Mouse (Mus musculus) lung, embryonic 15.5 days (tissue): Measurements from ENCODE around the gene Zfp598. TPM values are rescaled to one million over a fixed set of nuclear protein-coding genes. Genes with fewer than 3 reads are reported as not detected.
"Not testable (repeated sequence)": the region's sequence is repeated elsewhere in the genome, so short reads cannot be mapped to it uniquely, and the experiment has no call there.

Experiments used
- ATAC-seq: fragments of 200-750 bp; cut with Nextera tagmentation; 2 replicates; pipeline ENCODE4 v1.8.0; 2017; ENCODE audit warnings: moderate number of reproducible peaks, borderline replicate concordance; ENCODE audit not compliant: low FRiP score, low TSS enrichment; ENCODE audit errors: extremely low read depth
- H3K27ac ChIP-seq: fragments of 300-500 bp; sonication (generic); 2 replicates; pipeline ENCODE4 v1.5.1; 2015; ENCODE audit warnings: moderate library complexity, mild to moderate bottlenecking, inconsistent platforms
- H3K27me3 ChIP-seq: fragments of 300-500 bp; sonication (generic); 2 replicates; pipeline ENCODE4 v1.6.1; 2015; ENCODE audit warnings: inconsistent platforms
- H3K36me3 ChIP-seq: fragments of 300-500 bp; sonication (generic); 2 replicates; pipeline ENCODE4 v1.6.1; 2015; ENCODE audit warnings: inconsistent platforms
- H3K4me1 ChIP-seq: fragments of 300-500 bp; sonication (generic); 2 replicates; pipeline ENCODE4 v1.6.1; 2015; ENCODE audit warnings: inconsistent platforms
- H3K4me2 ChIP-seq: fragments of 300-500 bp; sonication (generic); 2 replicates; pipeline ENCODE4 v1.6.1; 2015; ENCODE audit warnings: inconsistent platforms, mild to moderate bottlenecking, moderate library complexity
- H3K4me3 ChIP-seq: fragments of 300-500 bp; sonication (generic); 2 replicates; pipeline ENCODE4 v1.5.1; 2015; ENCODE audit warnings: mild to moderate bottlenecking, inconsistent platforms
- H3K9ac ChIP-seq: fragments of 300-500 bp; sonication (generic); 2 replicates; pipeline ENCODE4 v1.6.1; 2015; ENCODE audit warnings: inconsistent platforms
- H3K9me3 ChIP-seq: fragments of 300-500 bp; sonication (generic); 2 replicates; pipeline ENCODE4 v1.6.1; 2016; ENCODE audit warnings: inconsistent platforms
- WGBS: fragments of 180-500 bp; shearing (Covaris S2); methylation state at CpG from one replicate; pipeline ENCODE4 v1.1.7; 2015; 5-methylcytosine and 5-hydroxymethylcytosine counted together
- polyA plus RNA-seq: library from polyadenylated mRNA; unstranded; fragments of >200 nt; fragmentation: Nextera tagmentation; extraction: Ambion mirVana; gene quantifications from 2 replicates; pipeline ENCODE4 v1.2.1, GENCODE M21; 2015

Gene Zfp598
- polyA plus RNA-seq, 1 experiment from 2014 or later = 22.2 TPM

DNA sequence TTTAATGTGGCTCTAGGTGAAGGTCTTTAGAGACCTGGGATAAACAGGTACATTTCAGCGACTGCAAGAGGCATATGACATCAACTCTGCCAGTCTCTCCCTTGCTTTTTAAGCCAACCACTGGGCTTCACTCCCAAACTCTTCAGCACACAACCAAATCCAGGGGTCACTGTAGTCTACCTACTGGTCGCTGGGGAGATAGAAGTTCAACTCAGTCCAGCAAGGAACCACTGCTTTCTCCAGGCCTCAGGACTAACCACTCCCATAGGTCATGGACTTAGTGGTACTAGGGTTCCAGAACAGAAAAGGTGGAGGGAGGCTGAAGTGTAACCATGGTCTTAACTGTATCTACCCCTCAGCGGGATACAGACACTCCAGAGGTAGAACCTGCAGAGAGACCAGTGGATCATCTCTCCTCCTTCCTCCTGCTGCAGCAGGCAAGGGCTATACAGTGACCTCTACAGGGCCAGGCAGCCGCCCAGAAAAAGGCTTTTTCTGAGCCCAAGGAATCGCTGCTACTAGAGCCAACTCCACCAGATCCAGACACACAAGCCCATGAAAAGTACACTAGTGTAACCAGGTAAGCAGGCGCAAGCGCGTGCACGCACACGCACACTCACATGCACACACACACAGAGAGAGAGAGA is 20.6 kb upstream of the Zfp598 start:
- ATAC-seq = no peak
- Histone ChIP-seq H3K36me3 (no peaks in the 10 kb centered on the region), H3K9ac (peak overlapping the region; percentile 90; the same call in 1 of the 2 replicates), H3K4me3 (peak overlapping the region; percentile 88), H3K4me2 (peak overlapping the region; percentile 98), H3K27me3 (no peaks in the 10 kb centered on the region), H3K4me1 (peaks cover 51% of the 10 kb centered on the region), H3K27ac (peak overlapping the region; percentile 76; the same call in 1 of the 2 replicates), H3K9me3 (no peaks in the 10 kb centered on the region)
- 66% methylated on average over 10 of the region's 10 CpGs for WGBS

DNA sequence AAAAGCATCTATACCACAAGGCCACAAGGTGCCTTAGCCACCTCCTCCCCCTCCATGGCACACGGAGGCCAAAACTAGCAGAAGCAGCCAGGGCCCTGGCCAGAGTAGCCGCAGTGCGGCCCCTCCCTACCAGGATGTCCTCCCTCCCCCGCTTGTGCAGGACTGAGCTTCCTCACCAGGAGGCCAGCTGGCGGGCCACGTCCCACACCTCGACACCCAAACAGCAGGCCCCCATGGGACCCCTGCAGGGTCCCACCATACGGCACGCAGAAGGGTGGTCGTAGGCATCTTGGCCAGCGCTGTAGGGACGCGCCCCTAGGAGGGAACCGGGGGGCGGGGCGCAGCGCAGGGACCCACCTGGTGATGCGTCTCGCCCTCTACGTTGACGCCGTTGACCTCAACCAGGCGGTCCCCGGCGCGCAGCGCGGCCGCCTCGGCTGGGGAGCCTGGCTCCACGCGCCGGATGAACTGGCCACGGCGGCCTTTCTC is 19.9 kb upstream of the Zfp598 start:
- ATAC-seq = peak; percentile 29; the same call in 1 of the 2 replicates
- Histone ChIP-seq H3K4me3 (peak overlapping the region; percentile 88), H3K4me2 (peak overlapping the region; percentile 98), H3K36me3 (no peaks in the 10 kb centered on the region), H3K27ac (peak overlapping the region; percentile 76), H3K27me3 (no peaks in the 10 kb centered on the region), H3K9ac (peak overlapping the region; percentile 90), H3K9me3 (no peaks in the 10 kb centered on the region), H3K4me1 (peaks cover 51% of the 10 kb centered on the region)
- WGBS = under 1% methylated on average over 35 of the region's 35 CpGs

DNA sequence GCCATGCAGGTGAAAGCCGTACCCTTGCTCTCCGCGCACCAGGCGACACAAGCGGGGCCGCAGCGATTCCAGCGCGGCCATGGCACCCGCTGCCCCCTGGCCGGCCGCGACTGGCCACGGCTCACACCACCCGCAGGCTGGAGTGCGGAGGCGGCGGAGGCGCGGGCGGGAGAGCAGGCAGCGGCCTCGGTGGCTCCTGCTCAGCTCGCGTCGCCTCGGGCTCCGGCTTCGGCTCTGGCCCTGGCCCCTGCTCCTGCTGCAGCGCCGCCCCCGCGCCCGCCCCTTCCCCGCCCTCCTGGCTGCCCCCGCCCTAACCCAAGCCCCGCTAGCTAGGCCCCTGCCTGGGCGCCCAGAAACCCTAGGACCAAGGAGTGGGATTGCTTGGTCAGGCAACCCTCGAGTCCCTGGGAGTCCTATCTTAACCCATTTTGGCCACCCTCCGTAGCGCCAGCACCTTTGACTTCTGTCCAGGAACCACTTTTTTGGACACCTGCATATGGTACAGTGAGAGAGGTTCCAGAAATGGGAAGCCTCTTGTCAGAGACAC is 19.3 kb upstream of the Zfp598 start, which contains the start of gene Slc9a3r2:
Gene Slc9a3r2 (minus strand): TSS at position 258 of the 547 bp plus-strand sequence.
- no peaks in the 10 kb centered on the region for H3K27me3 ChIP-seq
- H3K9ac ChIP-seq = peak within 1 kb of the TSS; percentile 90
- peak within 1 kb of the TSS; percentile 98 for H3K4me2 ChIP-seq
- H3K4me3 ChIP-seq = peak within 1 kb of the TSS; percentile 88
- peak; percentile 76 for ATAC-seq
- WGBS = under 1% methylated on average over 35 of the region's 41 CpGs
- no peaks in the 10 kb centered on the region for H3K36me3 ChIP-seq
- H3K27ac ChIP-seq = peak within 1 kb of the TSS; percentile 76
- peaks cover 48% of the 10 kb centered on the region for H3K4me1 ChIP-seq
- H3K9me3 ChIP-seq = no peaks in the 10 kb centered on the region

DNA sequence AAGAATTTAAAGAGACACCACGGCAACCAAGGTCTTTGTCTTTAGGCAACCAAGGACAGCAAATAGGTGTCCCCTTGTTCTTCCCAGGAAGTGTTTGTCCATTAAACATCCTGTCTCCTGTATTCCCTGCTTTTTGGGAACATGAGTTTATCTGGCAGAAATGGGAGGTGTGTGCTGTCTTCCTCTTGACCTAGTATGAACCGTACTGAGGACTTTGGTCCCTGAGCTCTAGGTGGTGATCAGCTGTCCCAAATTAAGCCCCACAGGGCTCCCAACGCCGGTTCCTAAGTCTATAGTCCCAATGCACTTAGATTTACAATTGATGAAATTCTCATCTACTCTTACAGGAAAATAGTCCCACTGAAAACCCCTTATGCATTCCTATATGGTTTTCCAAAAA is 18.7 kb upstream of the Zfp598 start:
- Histone ChIP-seq H3K36me3 (no peaks in the 10 kb centered on the region), H3K27ac (0 out of 2 replicates have a peak overlapping the region, but pooled peaks have one; percentile 76), H3K4me3 (no peak overlapping the region), H3K9me3 (no peaks in the 10 kb centered on the region), H3K27me3 (0 out of 2 replicates have a peak, but pooled peaks cover under 1% of the 10 kb centered on the region), H3K4me1 (peaks cover 42% of the 10 kb centered on the region), H3K9ac (peak overlapping the region; percentile 90; the same call in 1 of the 2 replicates), H3K4me2 (peak overlapping the region; percentile 98)
- WGBS = 75% methylated on average over 4 of the region's 4 CpGs
- ATAC-seq = no peak

DNA sequence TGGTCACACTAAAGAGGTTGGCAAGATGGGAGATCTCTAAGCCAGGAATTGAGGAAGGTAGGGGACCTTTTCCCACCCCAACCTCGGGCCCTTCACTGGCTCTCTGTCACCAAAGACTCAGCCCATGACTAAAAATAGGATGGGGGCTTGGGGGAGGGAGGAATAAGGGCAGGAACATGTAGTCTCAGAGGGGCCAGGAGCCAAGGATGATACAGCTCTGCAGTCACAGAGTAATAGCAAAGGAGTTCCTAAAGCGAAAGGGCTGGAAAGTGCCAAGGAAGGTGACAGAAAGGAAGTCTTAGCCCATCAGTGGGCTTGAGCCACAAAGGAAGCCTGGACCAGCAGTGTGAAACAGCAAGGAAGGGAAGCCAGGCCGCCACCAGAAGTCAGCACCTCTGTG is 17.7 kb upstream of the Zfp598 start:
- peaks cover 39% of the 10 kb centered on the region for H3K4me1 ChIP-seq

DNA sequence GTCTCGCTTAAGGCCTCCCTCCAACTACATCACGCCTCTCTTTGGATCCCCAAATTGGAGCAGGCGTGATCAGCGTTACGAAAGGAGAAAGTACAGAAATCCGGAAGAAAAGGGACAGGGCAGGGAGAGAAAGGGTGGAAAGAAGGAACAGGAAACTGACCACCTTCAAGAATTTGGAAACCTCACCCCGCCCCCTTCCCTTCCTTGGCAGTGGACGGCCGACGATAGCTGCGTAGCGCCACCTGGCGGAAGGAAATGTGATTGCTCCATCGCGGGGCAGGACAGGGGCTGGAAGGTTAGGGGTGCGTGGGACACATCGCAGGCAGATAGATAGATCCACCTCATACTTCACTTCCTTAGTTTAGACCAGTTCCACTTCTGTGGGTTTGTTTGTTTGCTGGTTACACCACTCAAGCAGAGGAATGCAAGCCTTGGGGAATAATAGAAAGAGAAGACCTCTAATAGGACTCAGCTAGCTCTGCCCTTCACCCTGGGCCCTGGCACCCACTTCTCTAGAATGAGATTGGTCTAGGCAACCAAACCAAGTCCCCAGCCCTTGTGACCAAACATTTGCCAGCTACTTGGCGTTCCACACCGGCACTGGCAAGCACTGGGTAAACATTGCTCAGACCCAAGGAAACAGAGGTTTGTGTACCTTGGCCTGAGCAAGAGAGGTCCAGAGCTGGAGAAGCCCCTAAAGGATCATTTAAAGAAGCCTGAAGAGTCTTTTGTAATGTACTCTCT is 15.3 kb upstream of the Zfp598 start:
- Histone ChIP-seq H3K4me3 (peak overlapping the region; percentile 35), H3K27me3 (peaks cover 32% of the 10 kb centered on the region), H3K4me2 (peak overlapping the region; percentile 66), H3K36me3 (no peaks in the 10 kb centered on the region), H3K4me1 (peaks cover 37% of the 10 kb centered on the region), H3K9ac (peak overlapping the region; percentile 50), H3K9me3 (no peaks in the 10 kb centered on the region), H3K27ac (peak overlapping the region; percentile 90)
- WGBS = 4% methylated on average over 19 of the region's 19 CpGs
- peak; percentile 50 for ATAC-seq

More for the DNA sequence above, 17.7 kb upstream of the Zfp598 start:
- Histone ChIP-seq H3K36me3 (no peaks in the 10 kb centered on the region), H3K4me2 (no peak overlapping the region), H3K27me3 (peaks cover 9% of the 10 kb centered on the region), H3K9ac (no peak overlapping the region), H3K4me3 (no peak overlapping the region), H3K9me3 (no peaks in the 10 kb centered on the region), H3K27ac (no peak overlapping the region)
- no peak for ATAC-seq
- 72% methylated on average over 3 of the region's 3 CpGs for WGBS

DNA sequence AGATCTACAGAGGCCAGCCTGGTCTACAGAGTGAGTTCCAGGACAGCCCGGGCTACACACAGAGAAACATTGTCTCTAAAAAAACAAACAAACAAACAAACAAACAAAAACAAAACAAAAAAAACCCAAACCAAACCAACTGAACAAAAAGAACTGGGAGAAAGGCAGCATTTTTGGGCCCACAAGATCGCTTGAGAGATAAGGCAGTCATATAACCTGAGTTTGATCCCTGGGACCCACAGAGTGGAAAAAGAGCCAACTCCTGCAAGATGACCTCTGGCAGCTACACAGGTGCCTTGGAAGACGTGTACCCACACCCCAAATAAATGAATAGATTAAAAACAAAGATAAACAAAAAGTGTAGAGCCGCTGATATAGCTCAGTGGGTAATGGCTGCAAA is 14.5 kb upstream of the Zfp598 start:
- Histone ChIP-seq H3K9ac (no peak overlapping the region), H3K36me3 (no peaks in the 10 kb centered on the region), H3K27me3 (peaks cover 39% of the 10 kb centered on the region), H3K4me1 (peaks cover 31% of the 10 kb centered on the region), H3K4me3 (no peak overlapping the region), H3K9me3 (no peaks in the 10 kb centered on the region), H3K27ac (no peak overlapping the region), H3K4me2 (no peak overlapping the region)
- no peak for ATAC-seq
- WGBS = 50% methylated on average over 4 of the region's 4 CpGs

DNA sequence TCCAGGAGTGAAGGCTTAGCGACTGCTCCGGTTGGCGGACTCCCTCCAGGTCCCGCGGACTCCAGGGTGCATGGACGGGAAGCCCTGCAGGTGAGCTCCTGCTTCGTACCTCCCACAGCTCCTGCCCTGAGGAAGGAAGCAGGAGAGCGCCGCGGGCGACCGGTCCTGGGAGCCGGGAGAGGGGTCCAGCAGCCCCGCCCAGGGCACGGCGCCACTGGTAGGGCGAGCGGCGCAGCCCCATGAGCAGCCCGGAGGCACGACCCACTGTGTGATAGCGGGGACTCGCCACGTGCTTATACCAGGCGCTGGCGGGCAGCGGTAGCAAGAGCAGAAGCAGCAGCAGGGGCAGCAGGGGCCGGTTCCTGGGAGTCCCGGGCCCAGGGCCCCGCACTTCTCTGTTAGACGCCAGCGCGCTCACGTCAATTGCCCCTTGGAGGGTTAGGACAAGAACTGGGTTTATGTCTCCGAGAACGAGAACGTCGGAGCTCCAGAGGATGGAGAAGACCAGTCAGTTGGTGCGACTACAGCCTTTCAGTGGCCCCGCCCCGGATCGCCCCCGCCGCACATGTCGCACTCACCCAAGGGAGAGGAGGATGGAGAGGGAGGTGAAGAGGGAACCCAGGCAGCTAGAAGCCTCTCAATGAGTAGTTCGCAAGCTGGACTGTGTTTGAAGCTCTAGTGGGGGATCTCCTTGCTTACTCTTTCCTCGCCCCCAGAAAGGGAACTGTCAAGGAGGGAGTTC is 11.3 kb upstream of the Zfp598 start, which contains the start of gene Npw:
Gene Npw (minus strand): TSS at position 441 of the 742 bp plus-strand sequence.
- peak within 1 kb of the TSS; percentile 45 for H3K4me3 ChIP-seq
- no peak within 1 kb of the TSS for H3K27ac ChIP-seq
- H3K9me3 ChIP-seq = no peaks in the 10 kb centered on the region
- H3K4me1 ChIP-seq = peaks cover 26% of the 10 kb centered on the region
- peak within 1 kb of the TSS; percentile 39 for H3K9ac ChIP-seq
- peak within 1 kb of the TSS; percentile 89 for H3K4me2 ChIP-seq
- no peaks in the 10 kb centered on the region for H3K36me3 ChIP-seq
- ATAC-seq = peak; percentile 46; the same call in 1 of the 2 replicates
- WGBS = 3% methylated on average over 47 of the region's 47 CpGs
- H3K27me3 ChIP-seq = peaks cover 51% of the 10 kb centered on the region

DNA sequence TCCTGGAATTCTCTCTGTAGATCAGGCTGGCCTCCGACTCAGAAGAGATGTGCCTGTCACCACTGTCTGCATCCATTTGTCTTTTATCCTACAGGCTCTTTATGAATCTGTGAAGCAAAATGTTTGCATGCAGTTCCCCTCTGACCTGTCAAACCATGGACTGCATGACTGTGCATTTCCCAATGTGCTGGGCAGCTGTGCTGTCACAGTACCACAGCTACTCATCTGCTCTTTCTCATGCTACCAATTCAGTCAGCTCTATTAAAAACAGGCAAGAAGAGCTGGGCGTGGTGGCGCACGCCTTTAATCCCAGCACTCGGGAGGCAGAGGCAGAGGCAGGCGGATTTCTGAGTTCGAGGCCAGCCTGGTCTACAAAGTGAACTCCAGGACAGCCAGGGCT is 2.5 kb upstream of the Zfp598 start:
- H3K9me3 ChIP-seq, H3K36me3 ChIP-seq, H3K4me2 ChIP-seq, H3K9ac ChIP-seq, H3K27ac ChIP-seq, H3K4me3 ChIP-seq, ATAC-seq, H3K27me3 ChIP-seq: not testable (repeated sequence)
- peaks cover 27% of the 10 kb centered on the region for H3K4me1 ChIP-seq
- 68% methylated on average over 7 of the region's 7 CpGs for WGBS

DNA sequence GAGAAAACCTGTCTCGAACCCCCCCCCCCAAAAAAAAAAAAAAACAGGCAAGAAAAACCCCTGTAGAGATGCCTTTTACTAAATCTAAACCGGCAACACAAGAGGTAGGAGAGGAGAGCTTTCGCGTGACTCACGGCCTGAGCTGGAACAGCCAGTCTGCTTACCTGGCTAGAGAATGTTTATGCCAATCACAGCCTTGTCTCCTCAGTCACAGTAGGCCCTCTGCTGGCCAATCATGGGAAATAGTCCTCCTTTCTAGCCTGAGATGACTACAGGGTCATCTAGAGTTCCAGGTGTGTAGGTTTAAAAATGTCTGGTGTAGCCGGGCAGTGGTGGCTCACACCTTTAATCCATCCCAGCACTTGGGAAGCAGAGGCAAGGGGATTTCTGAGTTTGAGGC is 2.1 kb upstream of the Zfp598 start:
- H3K4me1 ChIP-seq = peaks cover 31% of the 10 kb centered on the region
- no peaks in the 10 kb centered on the region for H3K27me3 ChIP-seq
- WGBS = 20% methylated on average over 6 of the region's 6 CpGs
- H3K4me2 ChIP-seq = no peak overlapping the region
- no peak overlapping the region for H3K9ac ChIP-seq
- no peak for ATAC-seq
- no peaks in the 10 kb centered on the region for H3K9me3 ChIP-seq
- no peak overlapping the region for H3K27ac ChIP-seq
- no peak overlapping the region for H3K4me3 ChIP-seq
- H3K36me3 ChIP-seq = no peaks in the 10 kb centered on the region

DNA sequence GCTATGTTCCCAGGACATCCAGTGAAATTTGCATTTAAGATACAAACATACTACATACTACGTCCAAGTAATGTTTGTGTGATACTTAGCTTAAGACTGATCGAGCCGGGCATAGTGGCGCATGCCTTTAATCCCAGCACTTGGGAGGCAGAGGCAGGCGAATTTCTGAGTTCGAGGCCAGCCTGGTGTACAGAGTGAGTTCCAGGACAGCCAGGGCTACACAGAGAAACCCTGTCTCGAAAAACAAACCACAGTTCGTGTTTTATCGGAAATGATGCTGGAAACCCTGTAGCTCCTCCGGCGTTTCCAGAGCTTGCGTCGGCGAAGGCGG is 308 bp upstream of the Zfp598 start:
- Histone ChIP-seq H3K4me3 (peak overlapping the region; percentile 70), H3K27ac (peak overlapping the region; percentile 65), H3K4me2 (peak overlapping the region; percentile 78), H3K4me1 (peaks cover 32% of the 10 kb centered on the region), H3K9ac (peak overlapping the region; percentile 96)
- H3K36me3 ChIP-seq, H3K27me3 ChIP-seq, H3K9me3 ChIP-seq: not testable (repeated sequence)
- peak; percentile 10; the same call in 1 of the 2 replicates for ATAC-seq
- WGBS = 9% methylated on average over 15 of the region's 15 CpGs
